Mouse (Mus musculus) spleen, postnatal 36 days (tissue): Measurements from ENCODE around the gene Cdh20.
"Not testable (repeated sequence)": the region's sequence is repeated elsewhere in the genome, so short reads cannot be mapped to it uniquely, and the experiment has no call there.

Experiments used
- DNase-seq, 2 experiments: peaks; one replicate each; pipeline ENCODE4 v3.0.0; 2022; ENCODE audit warnings: low spot score in 2 of 2, mixed read lengths in 1 of 2

The Cdh20 gene

GRCm38 (mm10) chr1:104916507-104916906 lies 148.2 kb downstream of the Cdh20 start:
- DNase-seq, result no peak

DNA sequence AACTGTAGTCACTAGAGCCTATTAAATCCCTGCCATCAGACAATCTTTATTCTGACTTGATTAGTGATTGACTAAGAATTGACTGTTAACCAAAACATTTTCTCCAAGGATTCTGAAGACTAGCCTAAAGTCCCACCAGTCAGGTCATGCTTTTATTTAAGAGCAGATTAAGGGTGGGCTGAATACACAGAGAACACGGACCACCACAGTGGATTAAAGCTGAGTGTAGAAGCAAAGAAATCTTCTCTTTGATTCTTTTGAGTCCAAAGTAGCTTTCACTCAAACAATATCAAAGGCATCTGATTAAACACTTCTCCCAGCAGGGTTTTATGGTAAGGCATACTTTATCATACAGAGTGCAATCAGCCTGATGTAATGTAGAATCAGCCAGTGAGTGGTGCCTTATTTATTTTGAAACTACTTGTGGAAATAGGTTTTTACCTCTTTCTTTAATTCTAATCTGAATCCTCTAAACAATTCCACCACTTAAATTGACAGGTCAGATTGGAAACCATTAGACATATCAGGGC lies 149.0 kb downstream of the Cdh20 start:
- no peak for DNase-seq

DNA sequence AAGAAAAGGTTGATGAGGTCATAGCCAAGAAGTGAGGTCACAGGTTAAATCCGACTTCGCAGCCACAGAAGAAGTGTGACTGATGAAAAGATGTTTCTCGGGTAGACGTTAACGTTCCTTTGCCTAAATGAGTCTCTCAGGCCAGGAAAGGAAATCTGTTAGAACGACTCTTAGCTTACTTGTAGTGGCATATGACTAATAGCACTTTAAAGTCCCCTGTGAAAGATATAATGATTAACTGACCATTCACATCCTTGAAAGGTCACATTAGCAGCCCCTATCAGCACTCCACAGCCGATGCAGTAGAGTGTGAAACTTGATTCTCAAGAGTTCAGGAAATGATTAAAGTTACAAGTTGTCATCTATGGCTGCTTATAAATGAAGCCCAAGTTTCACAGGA lies 164.7 kb downstream of the Cdh20 start:
- DNase-seq, result no peak

- DNase-seq, result no peak
Measured at GRCm38 (mm10) chr1:104936966-104937365, 168.6 kb downstream of the Cdh20 start.

DNA sequence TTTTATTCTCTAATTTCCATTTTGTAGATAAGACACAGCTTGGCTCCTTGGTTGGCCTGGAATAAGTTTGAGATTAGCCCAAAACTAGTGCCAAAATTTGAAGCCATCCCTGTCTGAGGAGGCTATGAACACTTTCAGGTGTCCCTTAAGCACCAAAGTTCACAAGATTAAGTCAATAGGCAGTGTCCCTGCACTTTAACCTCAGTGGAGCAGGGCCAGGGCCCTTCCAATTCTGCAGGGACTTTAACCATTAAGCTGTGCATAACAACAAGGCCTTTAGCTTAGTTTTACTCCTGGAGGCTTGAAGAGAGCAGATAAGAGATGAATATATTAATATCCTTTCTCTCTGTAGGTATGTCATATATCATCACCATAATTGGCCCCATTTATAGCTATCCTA lies 170.8 kb downstream of the Cdh20 start:
- DNase-seq, result no peak

- no peak for DNase-seq
Measured at GRCm38 (mm10) chr1:104944470-104945109, 176.3 kb downstream of the Cdh20 start.

DNA sequence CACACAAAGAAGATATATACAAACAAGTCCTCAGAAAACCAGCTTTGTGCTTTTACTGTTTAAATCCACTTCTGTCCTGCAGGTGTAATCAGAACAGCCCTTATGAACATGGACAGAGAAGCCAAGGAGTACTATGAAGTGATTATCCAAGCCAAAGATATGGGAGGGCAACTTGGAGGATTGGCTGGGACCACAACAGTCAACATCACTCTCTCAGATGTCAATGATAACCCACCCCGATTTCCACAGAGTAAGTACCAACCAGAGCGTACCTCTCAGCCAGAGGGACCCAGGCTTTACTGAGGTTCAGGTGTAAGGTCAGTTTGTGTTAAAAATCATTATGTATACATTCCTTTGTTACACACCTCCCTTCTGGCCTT lies 176.8 kb downstream of the Cdh20 start:
- DNase-seq, result no peak

DNA sequence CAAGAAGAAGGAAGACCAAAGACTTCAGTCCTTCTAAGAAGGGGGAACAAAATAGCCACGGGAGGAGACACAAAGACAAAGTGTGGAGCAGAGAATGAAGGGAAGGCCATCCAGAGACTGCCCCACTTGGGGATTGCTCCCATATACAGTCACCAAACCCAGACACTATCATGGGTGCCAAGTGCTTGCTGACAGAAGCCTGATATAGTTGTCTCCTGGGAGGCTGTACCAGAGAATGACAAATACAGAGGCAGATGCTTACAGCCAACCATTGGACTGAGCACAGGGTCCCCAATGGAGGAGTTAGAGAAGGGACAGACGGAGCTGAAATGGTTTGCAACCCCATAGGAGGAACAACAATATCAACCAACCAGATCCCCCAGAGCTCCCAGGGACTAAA lies 181.3 kb downstream of the Cdh20 start:
- DNase-seq, result not testable (repeated sequence)

- DNase-seq, result no peak
Measured at GRCm38 (mm10) chr1:104957046-104957445, 188.7 kb downstream of the Cdh20 start.

DNA sequence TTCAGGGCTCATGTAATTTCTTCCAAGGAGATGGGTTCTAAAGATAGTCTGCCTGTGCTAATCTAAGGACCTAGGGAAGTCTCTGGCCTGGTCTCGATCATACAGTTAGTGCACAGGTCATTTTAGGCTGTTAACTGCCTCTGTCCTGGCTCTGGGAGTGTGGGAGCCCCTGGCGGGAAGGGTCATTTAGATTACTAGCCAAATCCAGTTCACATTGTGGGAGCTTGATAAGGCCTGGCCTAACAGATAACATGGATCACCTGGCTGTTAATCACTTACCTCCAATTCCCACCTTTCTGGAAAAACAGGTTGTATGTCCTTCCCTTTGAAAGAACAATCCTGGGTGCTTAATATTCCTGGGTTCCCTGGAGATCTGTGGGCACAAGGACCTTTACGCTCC lies 193.3 kb downstream of the Cdh20 start:
- no peak for DNase-seq

GRCm38 (mm10) chr1:104962257-104962656 lies 193.9 kb downstream of the Cdh20 start:
- no peak for DNase-seq

- no peak for DNase-seq
Measured at GRCm38 (mm10) chr1:104979068-104979467, 210.7 kb downstream of the Cdh20 start.

- DNase-seq, result no peak
Measured at GRCm38 (mm10) chr1:104980273-104980672, 211.9 kb downstream of the Cdh20 start.

DNA sequence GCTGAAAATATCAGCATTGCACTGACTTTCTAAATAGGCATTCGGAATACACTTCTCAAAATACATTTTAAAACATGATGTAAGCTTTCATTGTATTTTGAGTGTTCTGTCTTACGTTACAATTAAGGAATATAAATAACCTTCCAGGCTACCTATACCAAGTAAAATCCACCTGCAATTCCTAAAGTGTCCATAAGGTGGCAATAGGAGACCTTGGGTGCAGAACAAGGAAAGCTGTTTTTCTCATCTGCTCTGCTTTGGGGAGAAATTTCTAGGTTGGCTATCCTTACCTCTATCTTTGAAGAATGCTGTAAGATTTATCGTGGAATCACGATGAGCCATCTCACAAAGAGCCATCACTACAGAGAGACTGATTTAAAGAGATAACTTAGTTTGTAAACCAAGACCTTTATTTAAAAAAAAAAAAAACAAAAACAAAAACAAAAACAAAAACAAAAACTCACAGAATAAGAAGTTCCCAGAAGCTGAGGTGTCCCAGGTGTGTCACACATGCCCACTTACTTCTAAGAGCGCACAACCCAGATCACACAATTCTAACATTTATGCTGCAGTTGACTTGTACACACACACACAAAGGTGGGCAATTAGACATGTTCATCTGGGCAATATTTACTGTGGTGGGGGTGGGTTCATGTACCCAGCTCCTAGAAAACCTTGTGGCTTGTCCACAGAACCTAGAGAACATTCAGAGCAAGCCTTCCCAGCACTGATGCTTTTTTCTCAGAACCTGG lies 218.1 kb downstream of the Cdh20 start:
- DNase-seq, result no peak

- no peak for DNase-seq
Measured at GRCm38 (mm10) chr1:104987526-104987925, 219.2 kb downstream of the Cdh20 start.

GRCm38 (mm10) chr1:104992441-104992840 lies 224.1 kb downstream of the Cdh20 start:
- no peak for DNase-seq

GRCm38 (mm10) chr1:104993905-104994611 lies 225.7 kb downstream of the Cdh20 start:
- DNase-seq, result no peak

DNA sequence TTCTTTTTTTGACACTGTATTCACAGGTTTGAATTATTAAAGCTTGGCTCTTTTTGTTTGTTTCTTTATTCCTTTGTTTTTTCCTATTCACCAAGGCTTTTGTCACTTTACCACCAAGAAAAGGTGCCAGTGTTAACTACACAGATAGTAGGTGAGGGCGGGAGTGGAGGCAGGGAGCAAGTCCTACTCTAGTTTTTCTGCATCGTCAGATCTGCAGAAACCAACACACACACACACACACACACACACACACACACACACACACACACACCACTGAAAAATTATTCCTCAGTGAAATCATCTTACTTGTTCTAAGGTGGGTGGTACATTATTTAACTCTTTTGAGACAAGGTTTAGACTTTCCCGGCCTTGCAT lies 226.3 kb downstream of the Cdh20 start:
- DNase-seq, result no peak

- DNase-seq, result no peak
Measured at GRCm38 (mm10) chr1:104997814-104998213, 229.5 kb downstream of the Cdh20 start.

- no peak for DNase-seq
Measured at GRCm38 (mm10) chr1:105002179-105002578, 233.8 kb downstream of the Cdh20 start.

DNA sequence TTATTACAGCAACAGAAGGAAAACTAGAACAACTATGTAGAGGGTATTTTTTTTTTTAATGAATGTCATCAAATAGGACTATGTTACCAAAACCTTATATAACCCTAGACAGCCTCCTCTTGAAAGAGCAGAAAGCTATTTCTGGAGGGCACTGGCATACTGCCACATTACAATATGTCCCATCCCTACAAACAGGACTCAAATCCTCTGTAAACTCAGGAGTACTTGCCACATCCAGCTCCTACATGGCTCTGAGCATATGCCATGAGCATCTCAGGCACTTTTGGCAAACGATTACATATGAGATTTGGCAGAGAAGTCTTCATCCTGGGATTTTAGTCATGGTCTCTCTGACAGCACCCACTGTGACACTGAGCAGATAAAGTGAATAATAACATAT lies 235.5 kb downstream of the Cdh20 start:
- no peak for DNase-seq

- no peak for DNase-seq
Measured at GRCm38 (mm10) chr1:105012616-105013015, 244.3 kb downstream of the Cdh20 start.

DNA sequence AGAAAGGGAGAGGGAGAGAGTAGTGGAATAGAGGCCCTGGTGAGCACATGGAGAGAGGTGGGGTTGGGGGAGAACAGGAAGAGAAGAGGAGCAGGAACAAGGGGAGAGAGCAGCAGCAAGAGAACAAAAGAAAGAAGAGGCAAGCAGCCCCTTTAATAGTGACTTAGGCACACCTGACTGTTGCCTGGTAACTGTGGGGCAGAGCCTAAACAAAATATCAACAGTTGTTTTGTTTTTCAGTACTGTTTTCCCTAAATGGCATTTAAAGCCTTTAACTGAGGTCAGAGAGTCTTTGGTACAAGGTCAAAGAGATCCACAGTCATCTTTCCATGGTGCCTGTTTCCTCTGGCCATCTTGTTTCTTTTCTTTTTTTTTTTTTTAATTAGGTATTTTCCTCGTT lies 245.0 kb downstream of the Cdh20 start:
- DNase-seq, result no peak
